Mouse (Mus musculus) heart, adult 2 months (tissue): ENCODE measurements around the gene Fndc7. TPM values are rescaled to one million over a fixed set of nuclear protein-coding genes. Genes with fewer than 3 reads are reported as not detected.

Experiments
- DNase-seq, 2 experiments: peaks; one replicate each; pipeline ENCODE4 v3.0.0; 2021
- H3K27ac ChIP-seq: fragments of 200-600 bp; 2 replicates; pipeline ENCODE4 v1.8.1; 2022
- H3K27me3 ChIP-seq: fragments of 200-500 bp; 2 replicates; pipeline ENCODE4 v1.6.1; 2012; ENCODE audit warnings: mild to moderate bottlenecking, low read length, inconsistent platforms, mixed read lengths; ENCODE audit not compliant: control insufficient read depth, insufficient read depth
- H3K36me3 ChIP-seq: fragments of 200-500 bp; 2 replicates; pipeline ENCODE4 v1.6.1; 2012; ENCODE audit warnings: low read length, inconsistent platforms; ENCODE audit not compliant: control insufficient read depth, insufficient read depth
- H3K4me1 ChIP-seq: fragments of 200-500 bp; 2 replicates; pipeline ENCODE4 v1.6.1; 2011; ENCODE audit warnings: low read length; ENCODE audit not compliant: control insufficient read depth, insufficient read depth
- H3K4me3 ChIP-seq: fragments of 200-600 bp; 2 replicates; pipeline ENCODE4 v1.8.1; 2022
- H3K79me2 ChIP-seq: fragments of 200-500 bp; replicated peaks from 2 replicates; pipeline ENCODE4 v1.6.1; 2012; ENCODE audit warnings: mild to moderate bottlenecking, inconsistent platforms, low read length, moderate library complexity, mixed read lengths; ENCODE audit not compliant: control insufficient read depth, insufficient read depth
- H3K9ac ChIP-seq: fragments of 200-500 bp; 2 replicates; pipeline ENCODE4 v1.6.1; 2012; ENCODE audit warnings: low read depth, mild to moderate bottlenecking, control low read depth, inconsistent platforms, low read length, mixed read lengths
- CTCF ChIP-seq: fragments of 200-600 bp; IDR thresholded peaks from 2 replicates; pipeline ENCODE4 v1.8.1; 2022; ENCODE audit warnings: antibody characterized with exemption, mild to moderate bottlenecking, moderate library complexity
- EP300 ChIP-seq: fragments of 200-500 bp; IDR thresholded peaks from 2 replicates; pipeline ENCODE4 v1.6.1; 2011; ENCODE audit warnings: low read depth, low read length, control low read depth; ENCODE audit not compliant: insufficient read depth
- POLR2A ChIP-seq: fragments of 200-500 bp; IDR thresholded peaks from 2 replicates; pipeline ENCODE4 v1.6.1; 2011; ENCODE audit warnings: mild to moderate bottlenecking, low read depth, low read length, control low read depth; ENCODE audit not compliant: insufficient read depth
- WGBS: fragments of 180-500 bp; shearing (Covaris S2); methylation state at CpG from one replicate; pipeline ENCODE4 v1.1.7; 2018; 5-methylcytosine and 5-hydroxymethylcytosine counted together
- intact Hi-C: fragments of 180-260 bp; cut with DNase I; formaldehyde crosslinking; loops from one replicate; pipeline ENCODE4 v1.15.1; 2025
- polyA plus RNA-seq: library from polyadenylated mRNA; depleted of rRNA; stranded (reverse); fragments of >200 nt; gene quantifications from 2 replicates; pipeline ENCODE4 v1.2.3, GENCODE M21; 2012
- total RNA-seq, 2 experiments: library from RNA; stranded (reverse); gene quantifications; 2 replicates each; pipeline ENCODE4 v1.2.3; 2021

Gene Fndc7
- total and polyA plus RNA-seq, 3 experiments = 0.08 to 0.27 (median 0.16) TPM

- WGBS = under 1% methylated on average over 53 of the region's 53 CpGs
- Histone ChIP-seq H3K79me2 (0 out of 2 replicates have a peak, but pooled peaks cover 3% of the 10 kb centered on the region), H3K4me1 (peaks cover 7% of the 10 kb centered on the region), H3K27me3 (no peaks in the 10 kb centered on the region), H3K4me3 (peak within 1 kb of the TSS; percentile 98), H3K36me3 (peaks cover 19% of the 10 kb centered on the region), H3K27ac (peak within 1 kb of the TSS; percentile 96), H3K9ac (peak within 1 kb of the TSS; percentile 92)
- DNase-seq = peak; percentile 95 to 96
- TF ChIP-seq POLR2A (peak; percentile 93), CTCF (no peak), EP300 (peak; percentile 61)
- intact Hi-C loops = loop anchor here (5.0 to 10.0 kb wide), 4 partner anchors 54 to 347 kb away; partner anchors contain the start of genes Fam102b and Tmem167b
These were observed 22.0 kb upstream of the Fndc7 start, which contains the start of gene Prpf38b for GRCm38 (mm10) chr3:108911548-108912413. TSS of gene Prpf38b (minus strand) at chr3:108911727.

GRCm38 (mm10) chr3:108911081-108911547 lies 21.3 kb upstream of the Fndc7 start:
- 0 out of 2 replicates have a peak, but pooled peaks cover 3% of the 10 kb centered on the region for H3K79me2 ChIP-seq
- peaks cover 19% of the 10 kb centered on the region for H3K36me3 ChIP-seq
- peak overlapping the region; percentile 96 for H3K27ac ChIP-seq
- DNase-seq = peak in 1 of 2 experiments; percentile 71
- peak overlapping the region; percentile 92 for H3K9ac ChIP-seq
- no peaks in the 10 kb centered on the region for H3K27me3 ChIP-seq
- TF ChIP-seq POLR2A = no peak
- peak; percentile 49 for TF ChIP-seq CTCF
- TF ChIP-seq EP300 = no peak
- intact Hi-C loops = loop anchor here (5.0 to 10.0 kb wide), 4 partner anchors 54 to 346 kb away; partner anchors contain the start of genes Fam102b and Tmem167b
- H3K4me3 ChIP-seq = peak overlapping the region; percentile 98
- WGBS = under 1% methylated on average over 44 of the region's 44 CpGs
- H3K4me1 ChIP-seq = peaks cover 7% of the 10 kb centered on the region

GRCm38 (mm10) chr3:108910303-108911080 lies 20.7 kb upstream of the Fndc7 start:
- peak; percentile 9 to 27 for DNase-seq
- Histone ChIP-seq H3K27me3 (no peaks in the 10 kb centered on the region), H3K79me2 (0 out of 2 replicates have a peak, but pooled peaks cover 3% of the 10 kb centered on the region), H3K4me1 (peaks cover 7% of the 10 kb centered on the region), H3K36me3 (peaks cover 22% of the 10 kb centered on the region), H3K27ac (peak overlapping the region; percentile 96), H3K9ac (peak overlapping the region; percentile 92), H3K4me3 (peak overlapping the region; percentile 98)
- no peak for TF ChIP-seq POLR2A
- TF ChIP-seq EP300 = no peak
- TF ChIP-seq CTCF = no peak
- intact Hi-C loops = loop anchor here (1.0 to 10.0 kb wide), 5 partner anchors 53 to 346 kb away; partner anchors contain the start of genes Fam102b and Tmem167b
- WGBS = under 1% methylated on average over 32 of the region's 32 CpGs

GRCm38 (mm10) chr3:108902934-108903333 lies 13.1 kb upstream of the Fndc7 start:
- Histone ChIP-seq H3K79me2 (no peaks in the 10 kb centered on the region), H3K4me1 (peaks cover 4% of the 10 kb centered on the region; the same call in 1 of the 2 replicates), H3K36me3 (peaks cover 14% of the 10 kb centered on the region), H3K9ac (no peak overlapping the region), H3K27ac (no peak overlapping the region), H3K4me3 (no peak overlapping the region), H3K27me3 (no peaks in the 10 kb centered on the region)
- no peak for DNase-seq
- intact Hi-C loops = no loop called here
- 95% methylated on average over 6 of the region's 6 CpGs for WGBS
- TF ChIP-seq POLR2A (no peak), EP300 (no peak), CTCF (no peak)

- no peak for DNase-seq
- no peak overlapping the region for H3K4me3 ChIP-seq
- H3K79me2 ChIP-seq = no peaks in the 10 kb centered on the region
- peaks cover 4% of the 10 kb centered on the region; the same call in 1 of the 2 replicates for H3K4me1 ChIP-seq
- peaks cover 11% of the 10 kb centered on the region for H3K36me3 ChIP-seq
- H3K9ac ChIP-seq = no peak overlapping the region
- intact Hi-C loops = no loop called here
- 46% methylated on average over 2 of the region's 2 CpGs for WGBS
- no peaks in the 10 kb centered on the region for H3K27me3 ChIP-seq
- TF ChIP-seq CTCF = peak; percentile 60
- TF ChIP-seq EP300 = no peak
- H3K27ac ChIP-seq = no peak overlapping the region
These were observed 12.2 kb upstream of the Fndc7 start for GRCm38 (mm10) chr3:108902038-108902437.
